Mouse (Mus musculus): ENCODE data around the gene Pappa. TPM values are rescaled to one million over a fixed set of nuclear protein-coding genes. Genes with fewer than 3 reads are reported as not detected.

Gene Pappa
- polyA plus RNA-seq, 1 experiment from 2014 or later: 0.33 TPM

DNA sequence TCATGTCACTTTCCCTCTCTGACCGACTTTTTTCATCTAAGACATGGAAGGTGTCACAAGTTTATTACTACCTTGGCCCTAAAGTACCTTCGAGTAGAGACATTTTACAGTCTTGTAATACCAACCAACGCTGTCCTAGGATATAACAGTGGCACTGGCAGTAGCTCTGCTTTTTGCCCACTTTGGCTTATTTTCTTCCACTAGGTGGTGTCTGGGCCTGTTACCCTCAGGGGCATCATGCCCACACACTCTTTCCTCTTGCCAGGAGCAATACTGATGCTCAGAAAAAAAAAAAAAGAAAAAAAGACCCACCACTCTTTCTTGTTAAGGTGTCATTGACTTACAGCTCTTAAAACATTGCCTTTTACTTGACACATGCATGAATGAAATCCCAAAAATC is 8.7 kb downstream of the Pappa start:
- Histone ChIP-seq H3K4me3 (ENCODE audit: low read depth, low read length) (no peak overlapping the region), H3K27ac (ENCODE audit: low read depth, low read length) (no peak overlapping the region), H3K27me3 (replicated peaks; ENCODE audit: control insufficient read depth, insufficient read depth, low read length) (no peaks in the 10 kb centered on the region), H3K9ac (ENCODE audit: low read depth, low read length) (no peak overlapping the region), H3K36me3 (ENCODE audit: control insufficient read depth, insufficient read depth) (no peaks in the 10 kb centered on the region), H3K4me1 (replicated peaks; ENCODE audit: control insufficient read depth, insufficient read depth, low read length) (no peaks in the 10 kb centered on the region), H3K9me3 (ENCODE audit: control insufficient read depth) (no peaks in the 10 kb centered on the region), H3K4me2 (replicated peaks; ENCODE audit: low read depth) (no peak overlapping the region)
- TF ChIP-seq CTCF (IDR thresholded peaks at IDR 0.05; ENCODE audit: low read depth): no peak
- ATAC-seq: no peak
- 61% methylated on average over 3 of the region's 3 CpGs for WGBS

DNA sequence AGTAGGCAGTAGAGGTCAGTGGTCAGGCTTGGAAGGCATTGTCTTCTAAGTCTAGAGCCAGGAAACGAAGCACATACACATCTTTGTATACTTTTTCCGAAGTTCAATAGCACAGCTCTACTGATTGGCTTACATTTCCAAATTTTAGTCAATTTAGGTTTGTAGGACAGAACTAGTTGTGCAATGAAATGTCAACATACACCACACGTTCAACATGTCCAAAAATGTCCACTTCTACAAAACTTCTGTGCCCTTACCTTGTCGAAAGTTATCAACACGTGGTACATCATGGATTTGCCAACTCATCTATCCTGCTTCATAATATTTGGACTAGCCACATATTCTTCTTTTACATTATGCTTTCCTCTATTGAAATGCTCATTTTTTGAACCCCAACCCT is 10.4 kb downstream of the Pappa start:
- Histone ChIP-seq H3K27ac (ENCODE audit: low read depth, low read length) (no peak overlapping the region), H3K9me3 (ENCODE audit: control insufficient read depth) (no peaks in the 10 kb centered on the region), H3K4me1 (replicated peaks; ENCODE audit: control insufficient read depth, insufficient read depth, low read length) (no peaks in the 10 kb centered on the region), H3K4me3 (ENCODE audit: low read depth, low read length) (no peak overlapping the region), H3K36me3 (ENCODE audit: control insufficient read depth, insufficient read depth) (no peaks in the 10 kb centered on the region), H3K27me3 (replicated peaks; ENCODE audit: control insufficient read depth, insufficient read depth, low read length) (no peaks in the 10 kb centered on the region), H3K4me2 (replicated peaks; ENCODE audit: low read depth) (no peak overlapping the region), H3K9ac (ENCODE audit: low read depth, low read length) (no peak overlapping the region)
- no peak for ATAC-seq
- 76% methylated on average over 5 of the region's 5 CpGs for WGBS
- TF ChIP-seq CTCF (IDR thresholded peaks at IDR 0.05; ENCODE audit: low read depth): no peak

DNA sequence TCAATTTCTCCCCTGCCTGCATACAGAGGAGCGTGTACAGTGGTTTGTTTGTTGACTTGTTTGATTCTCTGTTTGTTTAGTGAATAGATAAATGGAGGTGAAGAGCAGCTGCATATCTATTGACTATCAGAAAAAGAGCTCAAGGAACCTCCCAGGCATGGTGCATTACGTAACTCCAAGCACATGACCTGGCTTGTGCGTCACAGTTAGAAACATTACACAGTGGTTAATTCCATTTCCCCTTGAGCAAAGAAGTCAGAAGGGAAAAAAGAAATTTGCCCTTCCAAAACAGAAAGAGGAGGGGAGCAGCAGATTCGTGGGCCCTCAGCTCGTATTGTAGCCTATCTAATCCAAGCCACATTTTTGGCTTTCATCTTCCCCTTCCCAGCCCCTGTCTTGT is 11.1 kb downstream of the Pappa start:
- WGBS: 73% methylated on average over 5 of the region's 5 CpGs
- no peaks in the 10 kb centered on the region for H3K4me1 ChIP-seq (replicated peaks; ENCODE audit: control insufficient read depth, insufficient read depth, low read length)
- no peak for ATAC-seq
- no peaks in the 10 kb centered on the region for H3K36me3 ChIP-seq (ENCODE audit: control insufficient read depth, insufficient read depth)
- no peaks in the 10 kb centered on the region for H3K27me3 ChIP-seq (replicated peaks; ENCODE audit: control insufficient read depth, insufficient read depth, low read length)
- H3K4me2 ChIP-seq (replicated peaks; ENCODE audit: low read depth): no peak overlapping the region
- no peak for TF ChIP-seq CTCF (IDR thresholded peaks at IDR 0.05; ENCODE audit: low read depth)
- no peaks in the 10 kb centered on the region for H3K9me3 ChIP-seq (ENCODE audit: control insufficient read depth)
- H3K9ac ChIP-seq (ENCODE audit: low read depth, low read length): no peak overlapping the region
- no peak overlapping the region for H3K4me3 ChIP-seq (ENCODE audit: low read depth, low read length)
- no peak overlapping the region for H3K27ac ChIP-seq (ENCODE audit: low read depth, low read length)

DNA sequence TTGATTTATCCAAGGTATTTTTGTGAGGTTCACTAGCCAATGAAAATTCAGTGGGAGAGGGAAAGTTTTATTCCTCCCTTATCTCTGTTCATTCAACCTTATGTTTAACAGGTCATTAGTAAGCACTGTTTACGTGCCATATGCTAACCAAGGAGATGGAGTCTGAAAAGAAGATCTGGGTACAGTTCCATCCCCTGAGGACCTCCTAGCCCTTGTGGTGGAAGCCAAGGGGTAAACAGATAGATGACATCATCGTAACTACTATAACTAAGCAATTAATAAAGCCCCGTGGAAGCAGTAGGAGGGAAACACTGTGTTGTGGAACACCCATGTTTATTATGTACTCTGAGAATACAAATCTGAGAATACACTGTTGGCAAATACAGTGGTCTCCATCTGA is 12.6 kb downstream of the Pappa start:
- TF ChIP-seq CTCF (IDR thresholded peaks at IDR 0.05; ENCODE audit: low read depth): no peak
- H3K9ac ChIP-seq (ENCODE audit: low read depth, low read length): no peak overlapping the region
- H3K36me3 ChIP-seq (ENCODE audit: control insufficient read depth, insufficient read depth): no peaks in the 10 kb centered on the region
- no peak overlapping the region for H3K4me2 ChIP-seq (replicated peaks; ENCODE audit: low read depth)
- H3K27ac ChIP-seq (ENCODE audit: low read depth, low read length): no peak overlapping the region
- H3K4me1 ChIP-seq (replicated peaks; ENCODE audit: control insufficient read depth, insufficient read depth, low read length): no peaks in the 10 kb centered on the region
- ATAC-seq: no peak
- WGBS: 69% methylated on average over 3 of the region's 3 CpGs
- H3K4me3 ChIP-seq (ENCODE audit: low read depth, low read length): no peak overlapping the region
- H3K27me3 ChIP-seq (replicated peaks; ENCODE audit: control insufficient read depth, insufficient read depth, low read length): no peaks in the 10 kb centered on the region
- H3K9me3 ChIP-seq (ENCODE audit: control insufficient read depth): no peaks in the 10 kb centered on the region

DNA sequence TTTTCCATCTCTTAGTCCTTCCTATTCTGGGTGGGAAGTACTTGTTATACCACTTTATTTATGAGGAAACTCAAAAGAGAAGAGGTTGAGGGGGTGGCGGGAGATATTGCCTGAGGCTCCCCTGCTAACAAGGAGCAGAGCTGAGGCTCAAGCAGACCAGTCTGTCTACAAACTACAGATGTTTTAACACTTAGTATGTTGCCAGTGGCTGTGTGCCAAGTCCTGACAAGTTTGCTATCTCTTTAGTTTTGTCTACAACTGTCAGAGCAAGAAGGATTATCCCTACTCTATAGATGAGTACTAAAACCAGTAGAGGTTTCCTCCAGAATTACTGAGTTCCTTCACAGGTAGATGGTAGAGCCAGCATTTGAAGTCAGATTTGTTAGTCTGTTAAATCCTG is 23.0 kb downstream of the Pappa start:
- Histone ChIP-seq H3K27me3 (replicated peaks; ENCODE audit: control insufficient read depth, insufficient read depth, low read length) (no peaks in the 10 kb centered on the region), H3K4me3 (ENCODE audit: low read depth, low read length) (no peak overlapping the region), H3K4me1 (replicated peaks; ENCODE audit: control insufficient read depth, insufficient read depth, low read length) (no peaks in the 10 kb centered on the region), H3K36me3 (ENCODE audit: control insufficient read depth, insufficient read depth) (no peaks in the 10 kb centered on the region), H3K27ac (ENCODE audit: low read depth, low read length) (no peak overlapping the region), H3K4me2 (replicated peaks; ENCODE audit: low read depth) (no peak overlapping the region), H3K9ac (ENCODE audit: low read depth, low read length) (no peak overlapping the region), H3K9me3 (ENCODE audit: control insufficient read depth) (no peaks in the 10 kb centered on the region)
- no peak for TF ChIP-seq CTCF (IDR thresholded peaks at IDR 0.05; ENCODE audit: low read depth)
- WGBS: 61% methylated on average over 1 of the region's 1 CpGs
- ATAC-seq: no peak

DNA sequence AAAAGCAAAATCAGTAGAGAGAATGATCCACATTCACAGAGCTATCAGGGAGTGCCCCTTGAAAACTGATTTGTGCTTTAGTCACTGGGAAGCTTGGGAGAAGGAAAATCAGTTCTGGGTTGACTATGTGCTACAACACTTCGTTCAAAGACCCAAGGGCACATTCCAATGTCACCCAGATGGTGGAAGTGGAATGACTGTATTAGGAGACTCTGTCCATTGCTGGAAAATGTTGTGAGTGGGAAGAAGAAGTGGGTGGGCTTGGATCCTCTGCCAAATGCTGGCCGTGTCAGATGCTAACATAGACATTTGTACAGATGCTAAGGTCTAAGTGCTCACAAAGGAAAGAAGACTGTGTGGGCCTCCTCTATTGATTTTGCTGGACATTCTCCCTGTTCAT is 29.6 kb downstream of the Pappa start:
- TF ChIP-seq CTCF (IDR thresholded peaks at IDR 0.05; ENCODE audit: low read depth): no peak
- Histone ChIP-seq H3K4me3 (ENCODE audit: low read depth, low read length) (no peak overlapping the region), H3K27ac (ENCODE audit: low read depth, low read length) (no peak overlapping the region), H3K4me2 (replicated peaks; ENCODE audit: low read depth) (no peak overlapping the region), H3K9me3 (ENCODE audit: control insufficient read depth) (no peaks in the 10 kb centered on the region), H3K4me1 (replicated peaks; ENCODE audit: control insufficient read depth, insufficient read depth, low read length) (no peaks in the 10 kb centered on the region), H3K36me3 (ENCODE audit: control insufficient read depth, insufficient read depth) (no peaks in the 10 kb centered on the region), H3K27me3 (replicated peaks; ENCODE audit: control insufficient read depth, insufficient read depth, low read length) (no peaks in the 10 kb centered on the region), H3K9ac (ENCODE audit: low read depth, low read length) (no peak overlapping the region)
- 62% methylated on average over 2 of the region's 2 CpGs for WGBS
- no peak for ATAC-seq

DNA sequence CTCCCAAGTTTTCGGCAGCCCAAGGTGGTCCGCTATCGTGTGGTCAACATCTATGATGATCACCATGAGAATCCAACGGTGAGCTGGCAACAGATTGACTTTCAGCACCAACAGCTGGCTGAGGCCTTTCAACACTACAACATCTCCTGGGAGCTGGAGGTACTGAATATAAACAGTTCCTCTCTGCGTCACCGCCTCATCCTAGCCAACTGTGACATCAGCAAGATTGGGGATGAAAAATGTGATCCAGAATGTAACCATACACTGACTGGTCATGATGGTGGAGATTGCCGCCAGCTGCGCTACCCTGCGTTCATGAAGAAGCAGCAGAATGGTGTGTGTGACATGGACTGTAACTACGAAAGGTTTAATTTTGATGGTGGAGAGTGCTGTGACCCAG is 32.3 kb downstream of the Pappa start:
- H3K4me3 ChIP-seq (ENCODE audit: low read depth, low read length): no peak overlapping the region
- no peaks in the 10 kb centered on the region for H3K4me1 ChIP-seq (replicated peaks; ENCODE audit: control insufficient read depth, insufficient read depth, low read length)
- no peak for TF ChIP-seq CTCF (IDR thresholded peaks at IDR 0.05; ENCODE audit: low read depth)

More for the DNA sequence above, 32.3 kb downstream of the Pappa start:
- Histone ChIP-seq H3K4me2 (replicated peaks; ENCODE audit: low read depth) (no peak overlapping the region), H3K27me3 (replicated peaks; ENCODE audit: control insufficient read depth, insufficient read depth, low read length) (no peaks in the 10 kb centered on the region), H3K27ac (ENCODE audit: low read depth, low read length) (no peak overlapping the region), H3K9ac (ENCODE audit: low read depth, low read length) (no peak overlapping the region), H3K9me3 (ENCODE audit: control insufficient read depth) (no peaks in the 10 kb centered on the region), H3K36me3 (ENCODE audit: control insufficient read depth, insufficient read depth) (no peaks in the 10 kb centered on the region)
- 91% methylated on average over 10 of the region's 10 CpGs for WGBS
- ATAC-seq: no peak

Data from intestine, postnatal 0 days (tissue).